Mouse (Mus musculus): ENCODE data around the gene Maz.

The Maz gene

DNA sequence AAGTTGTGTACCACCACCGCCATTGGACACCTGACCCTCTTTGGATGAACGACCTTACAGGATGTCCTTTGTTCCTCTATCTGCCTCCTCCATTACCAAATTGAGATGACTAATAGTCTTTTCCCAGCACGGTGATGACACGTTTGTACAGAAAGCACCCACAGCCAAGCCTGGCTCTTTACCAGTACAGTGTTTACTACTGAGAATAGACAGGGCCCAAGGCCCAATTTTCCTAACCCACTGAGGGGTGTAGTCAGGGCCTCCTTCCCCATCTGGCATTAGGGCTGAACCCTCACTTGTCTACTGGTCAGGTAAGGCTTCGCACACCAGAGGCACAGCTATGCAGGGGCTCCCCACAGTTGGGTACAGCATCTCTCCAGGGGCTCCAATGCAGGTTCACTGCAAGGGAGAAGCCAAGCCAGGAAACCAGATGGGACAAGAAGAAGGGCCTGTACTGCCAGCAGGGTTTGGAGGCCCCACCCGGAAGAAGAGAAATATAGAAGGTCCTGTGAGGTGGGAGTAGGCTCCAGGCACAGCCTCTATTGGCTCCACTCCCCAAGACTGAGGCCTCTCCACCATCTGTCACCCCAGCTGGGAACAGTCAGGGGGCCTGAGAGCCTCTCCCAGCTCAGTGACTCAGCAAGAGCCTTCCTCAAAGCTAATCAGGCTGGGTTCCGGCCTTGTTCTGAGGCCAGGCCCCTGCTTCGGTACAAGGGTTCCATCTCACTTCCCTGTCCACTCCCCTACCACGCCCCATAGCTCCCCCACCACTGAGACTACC is 18.4 kb downstream of the Maz start:
- peak; percentile 68 to 71 for DNase-seq (ENCODE audit: low spot score in 2 of 2)

DNA sequence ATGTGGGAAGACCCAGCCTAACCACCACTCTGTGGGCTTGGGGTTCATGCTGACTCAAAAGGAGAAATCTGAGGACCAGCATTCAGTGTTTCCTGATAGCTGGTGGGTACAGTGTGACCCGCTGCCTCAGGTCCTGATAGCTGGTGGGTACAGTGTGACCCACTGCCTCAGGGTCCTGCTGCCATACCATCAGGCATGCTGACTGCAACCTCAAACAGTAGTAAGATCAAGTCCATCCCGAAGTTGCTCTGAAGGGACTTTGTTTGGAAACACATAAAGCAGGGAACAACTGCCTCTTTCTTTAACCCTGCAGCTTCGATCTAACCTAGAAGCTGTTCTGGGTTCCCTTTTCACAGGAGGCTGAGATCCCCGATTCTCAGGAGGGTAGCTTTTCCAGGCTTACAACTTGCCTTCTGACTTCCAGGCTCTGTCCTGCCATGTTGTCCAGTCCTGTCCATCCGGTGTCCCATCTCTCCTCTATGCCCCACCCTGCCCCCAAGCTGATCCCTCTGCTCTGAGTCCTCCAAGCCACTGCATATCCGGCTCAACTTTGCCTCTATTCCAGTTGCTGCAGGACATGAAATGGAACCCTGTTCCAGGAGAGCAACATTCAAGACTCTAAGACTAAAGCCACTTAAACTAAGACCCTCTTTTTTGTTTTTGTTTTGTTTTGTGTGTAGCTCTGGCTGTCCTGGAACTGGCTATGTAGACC is 19.4 kb downstream of the Maz start:
- DNase-seq (ENCODE audit: low spot score in 2 of 2), result no peak

DNA sequence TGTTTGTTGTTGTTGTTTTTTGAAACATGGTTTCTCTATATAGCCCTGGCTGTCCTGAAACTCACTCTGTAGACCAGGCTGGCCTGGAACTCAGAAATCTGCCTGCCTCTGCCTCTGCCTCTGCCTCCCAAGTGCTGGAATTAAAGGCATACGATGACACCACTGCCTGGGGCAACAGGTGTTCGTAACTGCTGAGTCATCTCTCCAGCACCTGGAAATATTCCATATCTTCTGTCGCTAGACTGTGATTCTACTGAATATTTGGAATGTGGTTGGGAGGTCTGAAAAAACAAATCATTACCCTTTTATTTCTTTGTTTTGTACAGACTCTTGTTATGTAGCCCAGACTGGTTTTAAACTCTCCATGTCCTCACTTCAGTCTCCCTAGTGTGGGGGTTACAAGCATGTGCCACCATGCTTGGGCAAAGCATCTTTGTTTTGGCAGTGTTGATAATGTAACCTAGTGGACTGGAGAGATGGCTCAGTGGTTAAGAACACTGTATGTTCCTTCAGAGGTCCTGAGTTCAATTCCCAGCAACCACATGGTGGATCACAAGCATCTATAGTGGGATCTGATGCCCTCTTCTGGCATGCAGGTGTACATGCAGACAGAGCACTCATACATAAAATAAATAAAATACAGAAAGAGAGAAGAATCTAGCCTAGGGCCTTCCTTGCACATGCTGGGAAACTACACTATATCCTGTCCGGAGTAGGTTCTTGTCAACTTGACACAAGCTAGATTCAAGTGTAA is 22.5 kb downstream of the Maz start:
- DNase-seq (ENCODE audit: low spot score in 2 of 2), result no peak

DNA sequence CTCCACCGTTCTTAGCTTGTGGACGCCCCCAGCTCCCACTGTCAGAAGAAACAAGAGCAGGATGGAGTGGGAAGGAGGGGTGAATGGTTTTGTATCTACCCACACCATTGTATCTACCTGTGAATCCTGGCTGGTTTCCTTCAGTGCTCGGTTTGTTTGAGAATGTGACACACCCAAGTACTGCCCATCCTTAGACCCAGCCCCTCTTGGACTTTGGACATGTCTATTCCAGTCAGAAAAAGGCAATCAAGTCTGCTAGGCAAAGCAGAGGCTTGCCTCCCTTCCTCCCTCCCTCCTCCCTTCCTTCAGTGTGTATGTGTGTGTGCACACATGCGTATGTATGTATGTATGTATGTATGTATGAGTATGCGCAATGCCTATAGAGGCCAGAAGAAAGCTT is 23.2 kb downstream of the Maz start:
- DNase-seq (ENCODE audit: low spot score in 2 of 2), result no peak

DNA sequence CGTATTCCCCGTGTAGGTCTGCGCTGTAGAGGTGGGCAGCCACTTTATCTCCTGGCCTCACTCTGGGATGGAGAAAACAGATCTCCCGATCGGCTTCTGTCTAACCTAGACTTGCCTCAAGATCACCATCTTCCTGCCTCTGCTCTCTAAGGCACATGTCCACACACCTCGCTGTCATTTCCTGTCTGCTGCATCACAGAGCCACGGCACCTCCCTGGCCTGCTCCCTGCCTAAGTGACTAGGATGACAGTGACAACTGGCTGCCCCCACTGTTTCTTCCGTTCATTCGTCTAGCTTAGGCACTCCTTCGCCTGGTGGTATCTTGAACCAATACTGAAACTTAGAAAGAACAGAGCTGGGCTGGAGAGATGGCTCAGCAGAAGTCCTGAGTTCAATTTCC is 27.3 kb downstream of the Maz start:
- DNase-seq (ENCODE audit: low spot score in 2 of 2), result no peak

DNA sequence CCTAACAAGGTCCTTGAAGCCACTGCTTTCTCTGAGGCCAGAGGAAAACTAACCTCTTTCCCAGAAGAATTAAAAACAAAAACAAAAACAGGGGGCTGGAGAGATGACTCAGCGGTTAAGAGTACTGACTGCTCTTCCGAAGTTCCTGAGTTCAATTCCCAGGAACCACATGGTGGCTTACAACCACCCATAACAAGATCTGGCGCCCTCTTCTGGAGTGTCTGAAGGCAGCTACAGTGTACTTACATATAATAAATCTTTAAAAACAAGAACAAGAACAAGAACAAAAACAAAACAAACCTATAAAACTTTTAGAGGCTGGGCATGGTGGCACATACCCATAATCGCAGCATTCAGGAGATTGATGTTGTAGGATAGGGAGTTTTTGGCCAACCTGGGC is 30.4 kb downstream of the Maz start:
- no peak for DNase-seq (ENCODE audit: low spot score in 2 of 2)

DNA sequence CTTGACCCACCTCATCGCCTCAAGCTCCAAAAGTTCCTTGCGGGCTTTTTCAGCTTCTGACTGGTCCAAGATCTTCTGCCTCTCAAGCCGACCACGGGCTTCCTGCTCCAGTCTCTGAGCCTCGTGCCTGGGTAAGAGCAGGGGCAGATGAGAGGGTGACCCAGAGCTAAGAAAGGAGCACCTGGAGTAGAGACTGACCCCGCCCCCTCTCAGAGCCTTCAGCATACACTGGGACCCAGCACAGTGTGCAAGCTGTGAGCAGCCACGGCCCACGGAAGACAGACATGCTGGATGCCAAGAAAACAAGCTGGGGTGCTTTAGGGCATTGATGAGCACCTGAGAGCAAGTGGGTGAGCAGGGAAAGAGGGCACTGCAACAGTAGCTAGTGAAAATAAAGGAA is 38.0 kb downstream of the Maz start:
- DNase-seq (ENCODE audit: low spot score in 2 of 2), result no peak

DNA sequence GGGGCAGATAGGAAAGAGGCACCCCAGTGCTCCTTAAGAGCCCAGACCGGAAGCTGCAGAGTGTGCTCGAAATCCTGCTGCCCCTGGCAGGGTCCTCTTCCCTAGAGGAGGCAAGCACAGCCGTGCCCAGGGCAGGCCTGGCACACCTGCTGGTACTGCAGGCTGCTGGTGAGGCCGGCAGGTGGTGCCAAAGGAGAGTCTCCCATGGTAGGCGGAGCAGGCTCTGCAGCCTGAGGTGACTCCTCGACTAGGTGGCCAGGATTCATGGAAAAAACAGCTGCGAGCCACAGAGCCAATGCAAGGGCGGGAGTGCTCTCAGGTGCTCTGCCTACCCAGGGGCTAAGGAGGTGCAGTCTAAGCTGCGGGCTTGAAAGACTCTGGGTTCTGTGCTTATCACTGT is 40.5 kb downstream of the Maz start:
- DNase-seq (ENCODE audit: low spot score in 2 of 2), result no peak

DNA sequence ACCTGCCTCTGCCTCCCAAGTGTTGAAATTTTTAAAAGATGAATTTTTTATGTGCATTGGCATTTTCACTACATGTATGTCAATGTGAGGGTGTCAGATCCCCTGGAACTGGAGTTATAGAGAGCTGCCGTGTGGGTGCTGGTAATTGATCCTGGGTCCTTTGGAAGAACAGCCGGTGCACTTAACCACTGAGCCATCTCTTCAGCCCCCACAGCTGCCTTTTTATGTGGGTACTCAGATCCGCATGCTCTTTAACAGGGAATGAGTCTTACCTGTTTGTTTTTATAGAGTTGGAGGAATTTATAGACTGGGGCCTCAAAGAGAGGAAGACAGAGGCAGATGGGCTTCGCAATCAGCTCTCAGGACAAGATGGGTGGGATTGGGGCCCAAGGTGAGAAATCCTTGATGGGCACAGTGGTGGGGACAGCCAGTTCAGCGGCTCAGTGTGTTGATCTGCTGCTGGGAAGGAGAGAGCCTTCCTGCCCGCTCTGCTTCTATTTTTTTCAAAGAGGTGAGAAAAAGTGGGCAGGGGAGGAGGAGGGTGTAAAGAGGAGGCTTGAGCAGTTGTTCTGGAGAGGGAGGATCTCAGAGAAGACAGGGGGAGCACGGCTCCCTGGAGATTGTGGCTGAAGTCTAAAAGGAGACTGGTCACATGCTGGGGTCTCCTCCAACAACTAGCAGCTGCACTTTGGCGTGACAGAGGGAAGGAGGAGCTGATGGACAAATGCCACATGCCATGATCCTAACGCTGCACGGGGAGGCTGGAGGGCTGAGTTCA is 42.0 kb downstream of the Maz start:
- DNase-seq (ENCODE audit: low spot score in 2 of 2), result no peak

DNA sequence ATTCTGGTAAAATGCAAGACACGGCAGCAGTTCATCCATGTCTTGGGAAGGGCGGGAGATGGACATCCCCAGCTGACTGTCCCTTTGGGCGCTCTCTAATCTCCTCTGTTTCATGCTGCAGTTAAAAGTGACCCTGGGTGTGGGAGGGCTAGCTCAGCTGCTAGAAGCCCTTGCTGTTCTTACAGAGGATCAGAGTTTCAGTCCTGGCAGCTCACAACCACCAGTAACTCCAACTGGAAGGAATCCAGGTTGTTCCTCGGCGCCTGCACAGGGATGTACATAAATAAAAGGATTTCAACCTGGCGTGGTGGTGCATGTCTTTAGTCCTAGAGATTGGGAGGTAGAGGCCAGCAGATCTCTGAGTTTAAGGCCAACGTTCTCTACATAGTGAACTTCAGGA is 43.7 kb downstream of the Maz start:
- no peak for DNase-seq (ENCODE audit: low spot score in 2 of 2)

DNA sequence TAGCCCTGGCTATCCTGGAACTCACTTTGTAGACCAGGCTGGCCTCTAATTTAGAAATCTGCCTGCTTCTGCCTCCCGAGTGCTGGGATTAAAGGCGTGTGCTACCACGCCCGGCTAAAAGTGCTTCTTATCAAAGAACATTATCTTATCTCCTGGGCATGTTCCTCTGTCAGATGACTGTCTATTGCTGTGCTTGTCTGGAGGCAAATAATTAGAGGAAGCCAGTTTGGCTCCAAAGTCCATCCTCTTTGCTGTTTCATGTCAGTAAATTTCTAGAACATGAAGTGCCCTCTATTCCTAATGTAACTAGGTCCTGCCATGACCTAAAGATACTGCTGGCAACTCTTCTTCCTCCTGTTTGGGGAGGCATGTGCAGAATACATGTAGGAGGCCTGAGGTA is 44.8 kb downstream of the Maz start:
- no peak for DNase-seq (ENCODE audit: low spot score in 2 of 2)

DNA sequence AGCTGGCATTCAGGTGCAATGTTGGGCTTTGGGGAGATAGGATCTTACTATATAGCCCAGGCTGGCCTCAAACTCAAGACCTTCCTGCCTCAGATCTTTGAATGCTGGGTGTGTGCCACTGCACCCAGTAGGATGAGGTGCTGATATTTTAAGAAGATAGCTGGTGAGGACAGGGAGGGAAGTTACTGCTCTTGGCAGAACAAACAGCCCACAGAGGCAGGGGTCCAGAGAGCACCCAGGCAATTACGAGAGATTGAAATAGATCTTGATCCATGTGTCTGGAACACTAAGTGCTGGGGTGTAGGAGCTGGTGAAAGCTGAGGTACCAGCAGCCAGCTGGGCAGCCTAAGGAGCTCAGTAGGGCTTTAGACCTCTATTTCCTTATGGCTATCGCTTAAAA is 45.2 kb downstream of the Maz start:
- no peak for DNase-seq (ENCODE audit: low spot score in 2 of 2)

DNA sequence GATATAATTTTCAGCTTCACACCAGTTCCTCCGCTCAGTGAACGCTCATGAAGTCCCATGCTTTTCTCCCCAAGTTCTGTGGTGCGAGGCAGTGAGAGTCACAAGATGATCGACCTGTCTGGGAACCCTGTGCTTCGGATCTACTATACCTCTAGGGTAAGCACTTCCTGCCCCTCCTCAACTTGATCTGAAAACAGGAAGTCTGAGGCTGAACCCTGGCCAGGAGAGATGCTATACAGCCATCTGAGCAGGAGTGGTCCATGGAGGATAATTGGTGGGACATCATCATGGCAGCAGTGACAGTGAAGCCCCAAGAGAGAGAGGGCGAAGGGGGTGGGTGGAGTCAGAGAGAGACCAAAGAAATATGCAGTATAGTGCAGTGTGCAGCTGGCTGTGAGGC is 48.0 kb downstream of the Maz start:
- DNase-seq (ENCODE audit: low spot score in 2 of 2), result peak in 1 of 2 experiments; percentile 33

DNA sequence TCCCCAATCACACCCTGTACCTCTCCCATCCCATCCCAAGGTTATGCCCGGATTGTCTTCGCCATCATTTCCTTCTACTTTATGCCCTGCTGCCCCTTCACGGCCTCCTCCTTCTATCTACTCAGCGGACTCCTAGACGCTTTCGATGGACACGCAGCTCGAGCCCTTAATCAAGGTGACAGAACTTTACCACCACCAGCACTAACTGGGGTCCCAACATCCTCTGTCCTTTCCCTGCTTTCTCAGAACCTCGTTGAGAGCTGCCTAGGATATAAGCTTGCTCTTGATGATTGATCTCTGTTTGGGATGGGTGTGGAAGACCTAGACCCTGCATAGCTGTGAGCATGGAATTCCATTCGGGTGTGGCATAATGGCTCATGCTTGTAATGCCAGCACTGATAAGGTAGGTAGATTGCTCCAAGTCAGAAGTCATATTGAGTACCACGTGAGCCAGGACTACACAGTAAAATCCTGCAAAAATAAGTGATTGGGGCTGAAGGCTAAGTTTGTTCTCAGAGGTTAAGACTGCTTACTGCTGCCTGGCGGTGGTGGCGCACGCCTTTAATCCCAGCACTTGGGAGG is 49.9 kb downstream of the Maz start:
- no peak for DNase-seq (ENCODE audit: low spot score in 2 of 2)

DNA sequence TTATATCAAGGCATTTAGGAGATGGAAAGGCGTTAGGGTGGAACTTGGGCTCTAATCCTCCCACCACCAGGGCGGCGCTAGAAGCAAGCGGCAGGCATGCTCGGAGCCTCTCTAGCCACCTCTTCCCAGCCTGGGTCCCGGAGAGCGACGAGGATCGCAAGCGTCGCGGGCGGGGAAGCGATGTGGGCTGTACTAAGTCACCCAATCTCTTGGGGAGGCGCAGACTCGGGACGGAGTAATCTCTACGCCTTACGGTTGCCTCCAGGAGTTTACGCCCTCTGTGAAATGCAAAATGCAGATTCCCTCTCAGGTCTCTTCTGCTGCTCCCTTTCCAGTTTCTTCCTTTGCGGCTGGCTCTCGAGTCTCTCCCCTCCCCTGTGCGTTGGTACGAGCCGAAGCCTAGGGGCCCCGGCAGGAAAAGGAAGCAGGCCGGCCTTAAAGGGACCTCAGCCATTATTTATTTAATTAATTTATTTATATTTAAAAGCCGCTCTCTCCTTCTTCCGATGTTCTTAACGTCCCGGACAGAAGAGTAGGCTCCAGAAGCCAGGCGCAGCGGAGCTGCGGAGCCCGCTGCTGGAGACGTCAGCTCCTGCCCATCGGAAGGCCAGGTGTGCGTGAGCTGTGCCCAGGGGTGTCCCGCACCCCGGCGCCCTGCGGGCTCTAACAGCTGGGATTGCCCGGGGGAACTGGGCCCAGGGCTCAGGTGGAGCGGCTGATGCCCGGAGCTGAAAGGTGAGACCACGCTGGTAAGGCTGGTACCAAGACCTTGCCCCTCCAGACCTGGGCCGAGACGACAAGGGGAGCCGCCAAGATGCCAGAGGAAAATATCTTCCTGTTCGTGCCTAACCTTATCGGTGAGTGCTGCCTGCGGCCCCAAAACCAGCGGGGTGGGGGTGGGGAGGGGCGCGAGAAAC is 50.6 kb downstream of the Maz start, which contains the start of gene Cdiptos:
Gene Cdiptos (minus strand): TSS at position 149 of the 917 bp plus-strand sequence.
- peak; percentile 92 to 94 for DNase-seq (ENCODE audit: low spot score in 2 of 2)

DNA sequence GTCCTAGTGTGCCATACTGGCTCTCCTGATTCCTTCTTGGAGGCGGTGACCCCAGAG is 51.1 kb downstream of the Maz start, which contains the start of gene Cdipt:
Gene Cdipt (plus strand): TSS at position 22 of the 57 bp plus-strand sequence.
- no peak for DNase-seq (ENCODE audit: low spot score in 2 of 2)

DNA sequence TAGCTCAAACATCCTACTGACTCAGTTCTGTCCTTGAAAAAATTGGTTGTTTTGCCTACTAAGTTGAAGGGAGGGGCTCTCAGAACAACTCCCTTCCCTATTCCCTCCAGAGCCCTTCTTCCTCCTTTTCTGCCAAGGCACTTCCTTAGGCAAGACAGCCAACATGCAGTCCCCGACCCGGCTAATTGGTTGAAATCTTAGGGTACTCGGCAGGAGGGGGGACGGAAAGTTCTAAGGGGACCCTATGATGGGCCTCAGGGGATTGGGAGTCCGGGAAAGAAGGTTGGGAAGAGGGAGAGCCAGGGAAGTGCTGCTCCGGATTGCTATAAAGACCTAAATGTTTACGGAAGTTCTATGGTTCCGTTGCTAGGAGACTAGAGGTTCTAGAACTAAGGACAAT is 51.3 kb downstream of the Maz start:
- DNase-seq (ENCODE audit: low spot score in 2 of 2), result peak in 1 of 2 experiments; percentile 24

Measured in spleen, postnatal 36 days (tissue).